Mouse (Mus musculus): ENCODE results near the gene Fam13a.

Gene Fam13a

GRCm38 (mm10) chr6:58999044-58999453, 25.3 kb downstream of the Fam13a start:
- no peak for DNase-seq (ENCODE audit: low read depth, low spot score)

GRCm38 (mm10) chr6:58998528-58998927, 25.8 kb downstream of the Fam13a start:
- DNase-seq (ENCODE audit: low read depth, low spot score) = no peak

GRCm38 (mm10) chr6:58989149-58989548, 35.2 kb downstream of the Fam13a start:
- DNase-seq (ENCODE audit: low read depth, low spot score) = no peak

DNA sequence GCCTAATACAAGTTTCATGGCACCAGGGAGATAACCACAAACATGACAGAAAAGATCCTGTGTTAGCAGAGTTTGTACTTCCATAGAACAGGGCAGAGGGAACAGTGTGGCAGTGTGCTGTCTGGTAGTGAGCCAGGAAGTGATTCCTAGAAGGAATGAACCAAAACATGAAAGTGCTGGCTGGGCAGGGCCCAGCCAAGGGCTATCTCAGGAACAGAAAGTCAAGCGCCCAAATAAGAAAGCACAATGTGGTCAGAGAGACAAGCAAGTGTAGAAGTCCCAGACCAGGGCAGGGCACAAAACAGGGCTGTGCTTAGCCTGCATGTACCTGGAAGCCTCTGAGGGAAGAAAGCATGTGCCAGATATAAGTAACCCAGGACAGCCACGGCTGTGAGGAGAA, 35.6 kb downstream of the Fam13a start:
- no peak for DNase-seq (ENCODE audit: low read depth, low spot score)

DNA sequence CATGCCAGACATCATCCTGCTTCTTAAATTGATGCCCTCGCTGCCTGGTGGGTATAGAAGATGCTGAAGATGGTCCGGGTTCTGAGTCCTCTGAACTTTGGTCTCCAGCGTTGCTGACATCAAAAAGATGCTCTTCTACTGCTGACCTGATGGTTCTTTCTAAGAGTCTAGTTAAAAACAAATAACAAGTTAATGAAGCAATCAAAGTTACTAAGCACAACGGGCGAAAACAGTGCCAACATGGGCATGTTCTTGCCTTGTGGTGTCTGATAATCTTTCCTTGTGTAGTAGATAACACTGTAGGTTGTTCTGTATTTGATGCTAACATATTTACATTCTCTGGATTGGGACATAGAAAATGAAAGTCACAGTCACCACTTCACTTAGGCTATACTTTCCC, 37.2 kb downstream of the Fam13a start:
- DNase-seq (ENCODE audit: low read depth, low spot score) = no peak

- DNase-seq (ENCODE audit: low read depth, low spot score) = no peak
Measured at GRCm38 (mm10) chr6:58985186-58985585, 39.2 kb downstream of the Fam13a start.

DNA sequence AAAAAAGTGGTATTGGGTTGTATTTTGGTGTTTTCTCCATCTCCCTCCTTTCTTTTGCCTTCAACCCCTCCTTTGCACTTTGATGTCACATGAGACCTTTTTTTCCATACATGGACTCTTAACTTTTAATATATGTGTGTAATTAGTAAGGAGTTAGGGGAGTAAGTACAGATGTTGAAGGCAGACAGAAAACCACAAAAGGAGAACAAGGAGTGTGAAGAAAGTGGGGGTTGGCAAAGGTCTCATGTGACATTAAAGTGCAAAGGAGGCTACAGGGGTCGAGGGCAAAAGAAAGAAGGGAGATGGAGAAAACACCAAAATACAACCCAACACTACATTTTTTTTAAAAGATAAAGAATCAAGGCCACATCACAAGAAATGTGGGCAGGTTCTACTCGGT, 49.1 kb downstream of the Fam13a start:
- no peak for DNase-seq (ENCODE audit: low read depth, low spot score)

- no peak for DNase-seq (ENCODE audit: low read depth, low spot score)
Measured at GRCm38 (mm10) chr6:58974428-58974827, 49.9 kb downstream of the Fam13a start.

DNA sequence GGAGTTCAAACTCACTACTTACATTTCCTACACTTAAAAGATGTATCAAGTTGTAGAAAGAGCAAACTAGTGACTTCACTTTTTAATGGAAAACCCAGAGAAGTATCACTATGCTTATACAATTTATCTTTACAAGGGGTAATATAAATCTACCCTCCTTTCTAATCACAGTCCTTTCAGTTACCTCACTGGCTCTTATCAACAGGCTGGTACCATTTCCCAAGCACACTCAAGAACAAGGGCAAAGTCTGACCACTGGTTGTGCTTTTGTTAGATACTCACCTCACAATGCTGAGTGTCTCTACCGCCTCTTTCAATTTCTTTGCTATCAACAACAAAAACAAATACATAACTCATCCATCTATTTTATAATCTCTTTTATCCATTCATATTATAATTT, 51.5 kb downstream of the Fam13a start:
- no peak for DNase-seq (ENCODE audit: low read depth, low spot score)

DNA sequence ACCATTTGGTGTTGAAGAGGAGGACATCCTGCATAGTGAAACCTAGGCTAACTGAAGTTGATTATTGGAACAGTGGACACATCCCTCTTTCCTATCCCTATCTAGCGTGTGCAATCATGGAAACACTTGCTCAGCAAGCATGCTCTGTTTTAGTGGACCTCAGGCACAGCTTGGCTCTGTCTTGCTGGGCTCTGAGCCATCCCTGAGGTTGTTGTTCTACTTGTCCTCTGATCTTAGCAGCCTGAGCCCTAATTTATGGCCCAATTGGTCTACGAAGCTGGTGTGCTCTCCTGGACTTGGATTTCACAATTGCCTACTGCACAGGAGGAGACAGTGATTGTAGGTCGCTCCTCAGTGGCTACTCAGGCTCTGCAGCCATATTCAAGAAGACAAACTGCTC, 56.1 kb downstream of the Fam13a start:
- no peak for DNase-seq (ENCODE audit: low read depth, low spot score)

- no peak for DNase-seq (ENCODE audit: low read depth, low spot score)
Measured at GRCm38 (mm10) chr6:58965071-58965831, 59.1 kb downstream of the Fam13a start.

- DNase-seq (ENCODE audit: low read depth, low spot score) = no peak
Measured at GRCm38 (mm10) chr6:58964565-58964964, 59.8 kb downstream of the Fam13a start.

GRCm38 (mm10) chr6:58964091-58964490, 60.3 kb downstream of the Fam13a start:
- no peak for DNase-seq (ENCODE audit: low read depth, low spot score)

DNA sequence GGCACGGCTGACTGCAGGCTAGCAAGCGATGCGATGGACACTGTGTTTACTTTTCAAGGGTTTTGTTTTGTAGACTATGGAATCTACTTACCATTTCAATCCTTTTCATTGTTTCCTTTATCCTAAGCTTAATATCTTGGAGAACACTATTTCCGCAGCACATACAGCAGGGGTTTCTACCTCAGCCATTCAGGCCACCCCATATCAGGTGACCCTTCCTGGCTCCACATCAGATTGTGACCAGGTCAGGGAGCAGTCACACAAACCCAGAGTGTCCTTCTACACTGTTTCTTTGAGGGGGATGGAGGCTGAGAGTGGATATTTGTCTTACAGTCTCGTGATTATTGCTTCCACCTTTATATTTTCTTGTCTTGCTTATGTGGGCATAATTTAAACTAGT, 61.7 kb downstream of the Fam13a start:
- DNase-seq (ENCODE audit: low read depth, low spot score) = no peak

DNA sequence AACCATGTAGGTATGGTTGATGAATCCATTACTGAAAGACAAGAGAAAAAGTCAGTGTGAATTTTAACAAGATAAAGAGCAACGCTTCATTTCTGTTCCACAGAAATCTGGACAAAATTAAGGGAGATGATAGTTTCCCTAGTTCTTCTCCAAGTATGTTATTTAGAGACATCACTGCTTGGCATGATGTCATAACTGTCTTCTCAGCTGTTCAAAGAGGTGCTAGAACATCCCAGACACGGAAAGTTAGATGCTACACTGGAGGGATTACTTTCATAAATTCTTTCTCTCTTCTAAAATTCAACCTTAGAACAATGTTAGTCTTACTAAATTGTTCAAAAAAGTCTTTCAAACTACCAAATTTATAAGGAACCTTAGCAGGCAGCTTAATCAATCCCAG, 63.8 kb downstream of the Fam13a start:
- no peak for DNase-seq (ENCODE audit: low read depth, low spot score)

DNA sequence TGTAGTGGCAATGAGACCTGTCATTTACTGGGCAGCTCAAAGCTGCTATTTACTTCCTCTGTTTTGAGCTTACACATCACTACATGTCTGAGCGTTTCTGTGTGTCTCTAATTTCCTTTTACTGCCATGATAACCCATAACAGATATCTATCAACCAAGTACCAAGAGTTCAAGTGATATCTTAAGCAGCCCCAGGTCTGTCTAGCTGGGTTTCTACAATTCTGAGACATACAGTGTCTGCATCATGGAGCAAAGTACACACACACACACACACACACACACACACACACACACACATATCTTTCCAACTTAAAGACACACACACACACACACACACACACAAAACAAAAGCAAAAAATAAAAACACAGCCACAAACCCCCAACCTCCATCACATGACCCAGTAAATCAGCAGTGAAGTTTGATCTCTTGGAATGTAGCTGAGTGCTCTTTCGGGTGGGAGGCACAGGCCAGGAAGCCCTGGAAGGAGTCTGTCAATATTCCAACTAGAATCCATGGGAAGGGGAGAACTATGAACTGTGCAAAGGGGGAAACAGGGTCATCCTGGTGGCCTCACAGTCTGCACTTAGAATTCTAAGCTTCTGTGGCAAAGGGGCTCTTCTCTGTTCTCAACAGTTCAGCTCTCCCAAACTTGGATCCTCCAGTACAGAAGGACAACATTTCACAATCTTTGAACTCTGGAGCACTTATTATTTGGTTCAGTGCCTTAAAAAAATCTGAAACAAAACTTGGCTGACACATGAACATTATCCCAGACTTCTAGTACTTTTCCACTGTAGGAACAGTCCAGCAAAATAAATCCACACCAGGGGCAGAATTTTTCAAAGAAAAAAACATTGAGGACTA, 73.0 kb downstream of the Fam13a start:
- no peak for DNase-seq (ENCODE audit: low read depth, low spot score)

DNA sequence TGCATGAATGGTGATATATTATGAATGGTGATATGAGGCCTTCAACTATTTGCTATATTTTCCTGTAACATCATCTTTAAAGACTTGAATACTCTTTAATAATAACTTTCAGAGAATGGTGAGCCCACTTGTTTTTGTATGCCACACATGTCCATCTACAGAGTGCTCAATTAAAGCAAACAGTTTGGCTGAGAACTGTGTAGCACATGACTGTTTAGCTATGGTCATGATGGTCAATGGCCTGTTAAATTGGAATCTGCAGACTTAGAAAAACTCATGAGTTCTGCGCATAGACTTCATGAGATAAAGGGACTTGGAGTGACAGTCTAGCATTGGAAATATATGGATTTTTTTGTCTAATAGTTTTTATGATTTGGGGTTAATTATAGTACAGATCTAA, 73.9 kb downstream of the Fam13a start:
- no peak for DNase-seq (ENCODE audit: low read depth, low spot score)

DNA sequence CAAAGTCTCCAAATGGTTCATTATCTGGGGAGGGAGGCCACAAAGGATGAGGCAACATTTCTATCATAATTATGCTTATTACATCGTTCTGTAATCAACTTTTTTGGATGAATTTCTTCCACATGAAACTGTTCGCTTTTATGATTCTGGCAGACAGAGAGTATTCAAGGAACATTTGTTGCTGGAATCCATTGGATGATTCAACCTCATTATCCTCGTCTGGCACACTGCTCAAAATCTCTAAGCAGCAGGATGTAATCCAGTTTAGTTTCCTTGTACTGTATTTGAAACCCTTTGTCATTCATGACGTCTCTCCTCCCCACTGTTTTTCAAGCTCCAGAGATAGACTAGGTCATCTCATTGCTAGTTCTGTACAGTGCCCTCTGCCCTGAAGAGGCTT, 77.5 kb downstream of the Fam13a start:
- DNase-seq (ENCODE audit: low read depth, low spot score) = no peak

DNA sequence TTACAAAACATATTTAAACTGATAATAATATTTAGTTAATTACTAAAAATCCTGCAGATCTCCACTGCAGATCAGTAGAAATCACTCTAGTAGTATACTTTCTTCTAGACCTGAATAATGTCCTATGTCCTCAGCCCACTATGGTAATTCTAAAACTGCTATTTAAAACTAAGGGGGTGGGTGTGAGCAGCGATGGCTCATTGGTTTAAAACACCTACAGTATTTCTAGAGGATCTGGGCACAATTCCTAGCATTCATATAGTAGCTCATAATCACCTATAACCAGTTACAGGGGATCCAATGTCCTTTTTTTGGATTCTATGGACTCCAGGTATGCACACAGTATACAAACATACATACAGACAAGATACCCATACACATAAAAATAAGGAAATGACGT, 78.1 kb downstream of the Fam13a start:
- DNase-seq (ENCODE audit: low read depth, low spot score) = no peak

DNA sequence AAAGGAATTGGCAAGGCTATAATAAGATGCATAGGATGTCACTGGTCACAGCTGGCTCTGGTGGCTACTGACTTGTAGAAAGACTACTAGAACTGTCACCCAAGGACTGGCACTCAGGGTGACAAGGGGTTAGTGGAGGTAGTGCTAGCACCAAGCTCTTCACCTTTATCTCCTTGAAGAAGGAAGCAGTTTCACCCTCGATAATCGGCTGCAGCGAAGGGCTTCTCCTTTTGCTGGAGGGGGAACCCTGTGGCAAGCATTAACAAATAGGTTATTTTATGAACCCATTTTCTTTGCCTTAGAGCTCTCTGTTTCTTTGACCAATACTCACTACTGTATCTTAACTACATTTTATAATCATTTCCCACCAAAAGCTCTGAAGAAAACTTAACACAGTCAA, 80.4 kb downstream of the Fam13a start:
- no peak for DNase-seq (ENCODE audit: low read depth, low spot score)

GRCm38 (mm10) chr6:58942276-58942675, 82.1 kb downstream of the Fam13a start:
- no peak for DNase-seq (ENCODE audit: low read depth, low spot score)

DNA sequence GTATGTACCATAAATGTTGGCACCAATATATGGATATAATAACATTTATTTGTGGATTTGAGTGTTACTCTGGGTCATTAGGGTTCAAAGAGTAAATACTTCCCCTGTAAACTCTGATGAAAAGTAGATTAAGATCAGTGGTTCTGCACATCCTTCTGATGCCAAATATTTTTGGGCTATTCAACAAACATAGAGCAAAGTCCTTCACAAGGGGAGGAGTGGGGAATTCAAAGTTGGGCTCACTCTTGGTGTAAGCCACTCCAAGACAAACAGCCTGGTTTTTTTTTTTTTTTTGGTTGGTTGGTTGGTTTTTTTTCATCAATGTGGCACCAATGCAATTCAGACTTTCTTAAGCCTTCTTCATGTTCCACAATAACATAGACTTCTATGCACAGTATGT, 86.6 kb downstream of the Fam13a start:
- DNase-seq (ENCODE audit: low read depth, low spot score) = no peak

DNA sequence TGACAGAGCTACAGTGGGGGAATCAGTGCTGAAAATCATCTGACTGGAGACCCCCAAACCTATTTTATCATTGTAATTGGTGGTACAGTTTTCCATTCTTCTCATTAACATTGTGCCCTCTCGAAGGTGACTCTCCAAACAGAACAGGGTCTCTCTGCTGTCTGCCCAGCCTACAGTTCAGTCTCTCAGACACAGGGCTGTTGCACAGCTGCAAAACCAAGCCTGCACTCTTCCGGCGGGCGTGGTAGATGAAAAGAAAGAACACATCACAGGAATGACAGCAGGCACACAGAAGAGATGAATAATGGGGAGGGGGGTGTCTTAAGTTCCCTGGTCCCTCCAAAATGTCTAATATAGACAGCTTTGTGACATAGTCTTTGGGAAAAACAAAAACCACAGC, 90.2 kb downstream of the Fam13a start:
- no peak for DNase-seq (ENCODE audit: low read depth, low spot score)

Measured in CD4-positive helper T cell, adult 2 months (primary cell).